Mouse (Mus musculus): ENCODE data around the gene Cabp4. TPM values are rescaled to one million over a fixed set of nuclear protein-coding genes. Genes with fewer than 3 reads are reported as not detected.

The Cabp4 gene
- polyA plus RNA-seq, 1 experiment from 2014 or later = 0.09 TPM

DNA sequence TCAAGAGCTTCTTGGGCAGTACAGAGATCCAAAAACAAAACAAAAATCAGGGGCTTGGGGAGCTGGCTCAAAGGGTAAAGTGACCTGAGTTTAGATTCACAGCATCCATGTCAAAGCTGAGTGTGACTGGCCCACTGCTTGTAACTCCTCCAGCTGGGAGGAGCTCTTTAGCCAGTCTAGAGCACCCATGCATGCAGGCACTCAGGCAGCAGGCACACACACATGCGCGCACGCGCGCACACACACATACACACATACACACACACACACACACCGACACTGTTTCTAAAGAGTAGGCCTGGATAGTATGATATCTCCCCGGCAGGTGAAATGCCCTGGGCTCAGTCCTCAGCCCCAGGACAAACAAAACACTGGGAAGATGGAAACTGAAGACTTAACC lies 26.8 kb downstream of the Cabp4 start:
- Histone ChIP-seq H3K27me3 (ENCODE audit: control insufficient read depth, insufficient read depth, low read length) (no peaks in the 10 kb centered on the region), H3K4me2 (replicated peaks; ENCODE audit: low read depth, low read length) (no peak overlapping the region), H3K27ac (ENCODE audit: low read depth, low read length) (no peak overlapping the region), H3K4me3 (ENCODE audit: low read length) (no peak overlapping the region), H3K9me3 (ENCODE audit: control insufficient read depth, low read length) (no peaks in the 10 kb centered on the region), H3K36me3 (ENCODE audit: control insufficient read depth, insufficient read depth, low read length) (peaks cover 57% of the 10 kb centered on the region), H3K9ac (ENCODE audit: low read depth, low read length) (no peak overlapping the region), H3K4me1 (ENCODE audit: control insufficient read depth, insufficient read depth, low read length) (peaks cover 24% of the 10 kb centered on the region)
- WGBS = 83% methylated on average over 7 of the region's 7 CpGs
- ATAC-seq (ENCODE audit: low FRiP score, low TSS enrichment) = no peak

DNA sequence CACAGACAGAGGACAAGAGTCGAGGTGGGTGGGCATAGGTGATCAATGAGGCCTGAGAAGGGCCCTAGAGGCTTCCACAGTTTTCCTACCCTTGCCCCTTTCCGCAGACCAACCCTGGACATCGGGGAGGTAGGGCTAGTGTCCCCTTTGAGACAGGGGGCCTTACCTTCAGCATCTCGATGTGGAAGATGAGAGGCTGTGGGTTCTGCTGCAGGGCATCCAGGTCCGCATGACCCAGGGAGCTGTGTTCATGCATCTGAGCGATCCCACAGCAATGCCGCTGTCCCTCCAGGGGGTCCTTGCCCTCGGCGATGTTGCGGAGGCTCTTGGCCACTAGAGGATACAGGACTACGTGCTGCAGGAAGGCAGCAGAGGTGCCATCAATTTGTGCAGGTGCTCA lies 28.0 kb downstream of the Cabp4 start:
- H3K9ac ChIP-seq (ENCODE audit: low read depth, low read length) = no peak overlapping the region
- H3K4me2 ChIP-seq (replicated peaks; ENCODE audit: low read depth, low read length) = no peak overlapping the region
- no peaks in the 10 kb centered on the region for H3K9me3 ChIP-seq (ENCODE audit: control insufficient read depth, low read length)
- H3K27me3 ChIP-seq (ENCODE audit: control insufficient read depth, insufficient read depth, low read length) = no peaks in the 10 kb centered on the region
- H3K4me3 ChIP-seq (ENCODE audit: low read length) = no peak overlapping the region
- no peak for ATAC-seq (ENCODE audit: low FRiP score, low TSS enrichment)
- WGBS = 89% methylated on average over 11 of the region's 11 CpGs
- H3K36me3 ChIP-seq (ENCODE audit: control insufficient read depth, insufficient read depth, low read length) = peaks cover 63% of the 10 kb centered on the region
- peaks cover 24% of the 10 kb centered on the region for H3K4me1 ChIP-seq (ENCODE audit: control insufficient read depth, insufficient read depth, low read length)
- no peak overlapping the region for H3K27ac ChIP-seq (ENCODE audit: low read depth, low read length)

DNA sequence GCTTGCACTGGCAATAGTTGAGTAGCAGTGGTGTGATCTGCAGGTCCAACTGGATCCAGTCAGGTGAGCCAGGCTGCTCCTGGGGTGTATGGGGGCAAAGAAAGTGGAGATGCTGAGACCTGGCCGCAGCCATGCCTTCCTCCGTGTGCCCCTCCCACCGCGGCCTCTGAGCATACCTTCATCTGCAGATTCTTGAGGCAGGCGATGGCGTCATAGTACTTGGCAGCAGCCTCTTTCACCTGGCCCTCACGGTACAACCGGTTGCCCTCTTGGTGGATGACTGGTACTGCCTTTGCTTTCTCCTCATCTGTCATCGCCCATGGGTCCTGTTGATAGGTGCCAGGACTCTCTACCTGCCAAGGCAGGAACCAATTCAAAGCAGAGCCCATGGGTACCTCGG lies 28.7 kb downstream of the Cabp4 start:
- Histone ChIP-seq H3K4me3 (ENCODE audit: low read length) (no peak overlapping the region), H3K9ac (ENCODE audit: low read depth, low read length) (no peak overlapping the region), H3K4me2 (replicated peaks; ENCODE audit: low read depth, low read length) (no peak overlapping the region), H3K36me3 (ENCODE audit: control insufficient read depth, insufficient read depth, low read length) (peaks cover 63% of the 10 kb centered on the region), H3K27ac (ENCODE audit: low read depth, low read length) (no peak overlapping the region), H3K9me3 (ENCODE audit: control insufficient read depth, low read length) (no peaks in the 10 kb centered on the region), H3K27me3 (ENCODE audit: control insufficient read depth, insufficient read depth, low read length) (no peaks in the 10 kb centered on the region), H3K4me1 (ENCODE audit: control insufficient read depth, insufficient read depth, low read length) (peaks cover 24% of the 10 kb centered on the region)
- 96% methylated on average over 10 of the region's 10 CpGs for WGBS
- ATAC-seq (ENCODE audit: low FRiP score, low TSS enrichment) = no peak

DNA sequence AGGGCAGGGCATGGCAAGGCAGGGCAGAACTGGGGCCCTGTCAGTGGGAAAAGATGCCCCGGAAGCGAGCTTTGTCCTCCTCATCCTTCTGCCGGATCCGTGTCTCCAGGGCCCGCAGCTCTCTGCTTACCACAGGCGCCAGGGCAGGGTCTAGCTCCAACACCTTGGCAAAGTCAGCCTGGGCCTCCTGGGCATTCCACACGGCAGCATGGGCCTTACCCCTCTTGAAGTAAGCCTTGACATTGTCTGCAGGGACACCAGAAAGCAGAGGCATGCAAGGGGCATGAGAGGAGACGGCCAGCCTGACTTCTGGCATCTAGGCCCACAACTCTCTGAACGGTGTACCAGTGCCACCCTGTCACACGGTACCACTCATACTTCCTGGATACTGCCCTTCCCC lies 29.3 kb downstream of the Cabp4 start:
- Histone ChIP-seq H3K4me1 (ENCODE audit: control insufficient read depth, insufficient read depth, low read length) (peaks cover 24% of the 10 kb centered on the region), H3K4me3 (ENCODE audit: low read length) (no peak overlapping the region), H3K27me3 (ENCODE audit: control insufficient read depth, insufficient read depth, low read length) (no peaks in the 10 kb centered on the region), H3K9me3 (ENCODE audit: control insufficient read depth, low read length) (no peaks in the 10 kb centered on the region), H3K27ac (ENCODE audit: low read depth, low read length) (peak overlapping the region; percentile 57; the same call in 1 of the 2 replicates), H3K36me3 (ENCODE audit: control insufficient read depth, insufficient read depth, low read length) (peaks cover 63% of the 10 kb centered on the region), H3K4me2 (replicated peaks; ENCODE audit: low read depth, low read length) (no peak overlapping the region), H3K9ac (ENCODE audit: low read depth, low read length) (no peak overlapping the region; the same call in 1 of the 2 replicates)
- no peak for ATAC-seq (ENCODE audit: low FRiP score, low TSS enrichment)
- 85% methylated on average over 10 of the region's 10 CpGs for whole genome bisulfite sequencing

DNA sequence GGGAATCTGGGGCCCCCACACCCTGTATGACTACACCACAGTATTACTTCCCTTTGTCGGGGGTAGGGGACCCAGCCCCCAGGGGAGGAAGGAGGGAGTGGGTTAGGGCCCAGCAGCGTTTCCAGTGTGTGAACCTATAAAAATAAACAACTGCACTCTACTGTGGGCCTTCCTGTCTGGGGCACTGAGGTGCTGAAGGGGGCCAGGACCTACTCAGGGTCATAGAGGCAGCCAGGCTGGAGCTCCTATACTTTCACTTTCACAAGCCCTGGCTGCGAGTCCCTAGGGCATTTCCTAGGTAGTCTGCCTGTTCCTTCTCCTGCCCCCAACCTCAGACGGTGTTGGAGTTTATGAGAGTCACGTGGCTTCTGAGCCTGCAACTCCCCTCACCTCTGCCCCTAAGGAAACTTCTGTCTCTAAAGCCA lies 30.0 kb downstream of the Cabp4 start:
- peak; percentile 59 for ATAC-seq (ENCODE audit: low FRiP score, low TSS enrichment)
- Histone ChIP-seq H3K36me3 (ENCODE audit: control insufficient read depth, insufficient read depth, low read length) (peaks cover 61% of the 10 kb centered on the region), H3K27ac (ENCODE audit: low read depth, low read length) (peak overlapping the region; percentile 79), H3K27me3 (ENCODE audit: control insufficient read depth, insufficient read depth, low read length) (no peaks in the 10 kb centered on the region), H3K4me1 (ENCODE audit: control insufficient read depth, insufficient read depth, low read length) (peaks cover 24% of the 10 kb centered on the region), H3K4me3 (ENCODE audit: low read length) (no peak overlapping the region), H3K4me2 (replicated peaks; ENCODE audit: low read depth, low read length) (no peak overlapping the region), H3K9me3 (ENCODE audit: control insufficient read depth, low read length) (no peaks in the 10 kb centered on the region), H3K9ac (ENCODE audit: low read depth, low read length) (no peak overlapping the region)
- 7% methylated on average over 5 of the region's 5 CpGs for WGBS

DNA sequence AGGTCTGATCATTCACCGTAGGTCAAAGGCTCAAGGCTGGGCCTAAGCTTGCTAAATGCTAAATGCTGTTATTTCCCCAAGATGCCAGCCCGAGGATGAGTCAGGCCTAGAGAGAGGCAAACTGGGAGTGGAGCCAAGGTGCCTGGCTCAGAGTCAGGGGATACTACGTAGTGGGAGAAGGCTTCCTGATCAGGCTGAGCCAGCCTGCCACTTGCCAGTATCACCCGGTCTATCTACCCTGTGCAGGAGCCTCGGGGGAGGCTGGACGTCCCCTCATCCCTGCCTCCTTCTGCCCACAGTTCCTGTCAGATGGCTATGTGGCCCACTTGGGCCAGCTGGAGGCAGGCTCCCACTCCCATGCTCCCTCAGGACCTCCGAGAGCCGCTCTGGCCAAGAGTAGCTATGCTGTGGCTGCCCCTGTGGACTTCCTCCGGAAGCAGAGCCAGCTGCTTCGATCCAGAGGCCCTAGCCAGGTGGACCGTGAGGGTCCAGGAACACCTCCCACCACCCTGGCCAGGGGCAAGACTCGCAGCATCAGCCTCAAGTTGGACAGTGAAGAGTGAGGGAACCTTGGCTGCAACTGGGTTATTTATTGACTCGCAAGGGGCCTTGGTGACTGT lies 30.5 kb downstream of the Cabp4 start:
- no peaks in the 10 kb centered on the region for H3K9me3 ChIP-seq (ENCODE audit: control insufficient read depth, low read length)
- H3K36me3 ChIP-seq (ENCODE audit: control insufficient read depth, insufficient read depth, low read length) = peaks cover 58% of the 10 kb centered on the region
- no peak overlapping the region for H3K4me2 ChIP-seq (replicated peaks; ENCODE audit: low read depth, low read length)
- H3K27me3 ChIP-seq (ENCODE audit: control insufficient read depth, insufficient read depth, low read length) = no peaks in the 10 kb centered on the region
- H3K4me1 ChIP-seq (ENCODE audit: control insufficient read depth, insufficient read depth, low read length) = peaks cover 24% of the 10 kb centered on the region
- WGBS = 35% methylated on average over 13 of the region's 13 CpGs
- peak; percentile 52; the same call in 1 of the 2 replicates for ATAC-seq (ENCODE audit: low FRiP score, low TSS enrichment)
- no peak overlapping the region for H3K4me3 ChIP-seq (ENCODE audit: low read length)
- H3K27ac ChIP-seq (ENCODE audit: low read depth, low read length) = peak overlapping the region; percentile 79
- H3K9ac ChIP-seq (ENCODE audit: low read depth, low read length) = peak overlapping the region; percentile 34; the same call in 1 of the 2 replicates

DNA sequence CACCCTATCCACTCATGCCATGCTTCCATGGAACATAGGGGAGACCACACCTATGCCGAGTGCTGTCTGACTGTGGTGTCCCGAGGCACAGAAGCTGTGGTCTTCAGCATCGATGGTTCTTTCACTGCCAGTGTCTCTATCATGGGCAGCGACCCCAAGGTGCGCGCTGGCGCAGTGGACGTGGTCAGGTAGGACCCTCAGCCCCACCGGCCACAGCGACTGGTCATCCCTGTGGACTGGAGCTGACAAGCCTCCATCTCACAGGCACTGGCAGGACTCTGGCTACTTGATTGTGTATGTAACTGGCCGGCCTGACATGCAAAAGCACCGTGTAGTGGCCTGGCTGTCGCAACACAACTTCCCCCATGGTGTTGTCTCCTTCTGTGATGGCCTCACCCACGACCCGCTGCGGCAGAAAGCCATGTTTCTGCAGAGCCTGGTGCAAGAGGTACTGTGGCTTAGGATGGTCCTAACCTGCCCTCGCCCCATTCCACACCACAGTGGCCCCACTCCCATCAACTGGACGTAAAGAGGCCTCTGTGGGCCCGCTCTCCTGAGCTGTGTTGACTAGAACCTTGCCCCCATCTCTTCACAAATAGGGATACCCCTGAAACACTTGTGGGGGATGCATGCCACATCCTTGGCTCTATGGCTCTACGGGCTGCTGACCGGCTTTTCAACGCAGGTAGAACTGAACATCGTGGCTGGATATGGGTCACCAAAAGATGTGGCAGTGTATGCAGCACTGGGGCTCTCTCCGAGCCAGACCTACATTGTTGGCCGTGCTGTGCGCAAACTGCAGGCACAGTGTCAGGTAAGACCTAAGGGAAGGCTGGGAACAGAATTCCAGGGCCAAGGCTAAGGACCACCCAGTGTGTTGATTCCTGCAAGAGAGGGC lies 31.5 kb downstream of the Cabp4 start:
- Histone ChIP-seq H3K36me3 (ENCODE audit: control insufficient read depth, insufficient read depth, low read length) (peaks cover 49% of the 10 kb centered on the region), H3K27ac (ENCODE audit: low read depth, low read length) (no peak overlapping the region), H3K4me1 (ENCODE audit: control insufficient read depth, insufficient read depth, low read length) (peaks cover 24% of the 10 kb centered on the region), H3K4me3 (ENCODE audit: low read length) (no peak overlapping the region), H3K9me3 (ENCODE audit: control insufficient read depth, low read length) (no peaks in the 10 kb centered on the region), H3K9ac (ENCODE audit: low read depth, low read length) (no peak overlapping the region), H3K4me2 (replicated peaks; ENCODE audit: low read depth, low read length) (no peak overlapping the region), H3K27me3 (ENCODE audit: control insufficient read depth, insufficient read depth, low read length) (no peaks in the 10 kb centered on the region)
- 94% methylated on average over 26 of the region's 26 CpGs for WGBS
- ATAC-seq (ENCODE audit: low FRiP score, low TSS enrichment) = no peak

DNA sequence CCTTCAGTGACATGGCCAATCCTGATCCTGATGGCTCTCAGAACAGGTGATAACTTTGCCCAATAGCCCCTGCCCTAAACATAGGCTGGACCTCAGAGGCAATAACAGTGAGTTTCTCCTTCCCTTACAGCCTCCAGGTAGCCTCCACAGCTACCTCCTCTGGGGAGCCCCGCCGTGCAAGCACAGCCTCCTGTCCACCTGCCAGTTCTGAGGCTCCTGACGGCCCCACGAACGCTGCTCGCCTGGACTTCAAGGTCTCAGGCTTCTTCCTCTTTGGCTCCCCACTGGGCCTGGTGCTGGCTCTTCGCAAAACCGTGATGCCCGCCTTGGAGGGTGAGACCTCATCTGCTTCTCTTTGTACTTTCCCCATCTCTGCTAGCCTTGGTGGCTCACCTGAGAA lies 35.3 kb downstream of the Cabp4 start:
- H3K9ac ChIP-seq (ENCODE audit: low read depth, low read length) = no peak overlapping the region

DNA sequence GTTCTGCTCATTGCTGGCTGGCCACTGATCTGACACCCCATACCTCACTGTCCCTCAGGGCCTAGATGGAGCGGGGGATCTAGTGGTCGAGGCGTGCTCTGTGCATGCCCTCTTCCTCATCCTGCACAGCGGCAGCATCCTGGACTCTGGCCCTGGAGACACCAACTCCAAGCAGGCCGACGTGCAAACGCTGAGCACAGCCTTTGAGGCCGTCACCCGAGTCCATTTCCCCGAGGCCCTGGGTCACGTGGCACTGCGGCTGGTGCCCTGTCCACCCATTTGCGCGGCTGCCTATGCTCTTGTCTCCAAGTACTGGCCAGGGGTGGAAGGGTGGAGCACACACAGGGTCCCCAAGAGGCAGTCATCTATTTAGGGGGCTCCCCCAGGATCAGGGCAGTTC lies 37.2 kb downstream of the Cabp4 start:
- Histone ChIP-seq H3K9me3 (ENCODE audit: control insufficient read depth, low read length) (no peaks in the 10 kb centered on the region), H3K27me3 (ENCODE audit: control insufficient read depth, insufficient read depth, low read length) (peaks cover 3% of the 10 kb centered on the region), H3K4me3 (ENCODE audit: low read length) (no peak overlapping the region), H3K9ac (ENCODE audit: low read depth, low read length) (no peak overlapping the region), H3K4me1 (ENCODE audit: control insufficient read depth, insufficient read depth, low read length) (no peaks in the 10 kb centered on the region), H3K36me3 (ENCODE audit: control insufficient read depth, insufficient read depth, low read length) (peaks cover 2% of the 10 kb centered on the region; the same call in 1 of the 2 replicates), H3K4me2 (replicated peaks; ENCODE audit: low read depth, low read length) (no peak overlapping the region), H3K27ac (ENCODE audit: low read depth, low read length) (no peak overlapping the region)
- ATAC-seq (ENCODE audit: low FRiP score, low TSS enrichment) = no peak
- WGBS = 83% methylated on average over 14 of the region's 14 CpGs

More for the DNA sequence above, 35.3 kb downstream of the Cabp4 start:
- Histone ChIP-seq H3K9me3 (ENCODE audit: control insufficient read depth, low read length) (no peaks in the 10 kb centered on the region), H3K4me3 (ENCODE audit: low read length) (no peak overlapping the region), H3K27me3 (ENCODE audit: control insufficient read depth, insufficient read depth, low read length) (no peaks in the 10 kb centered on the region), H3K27ac (ENCODE audit: low read depth, low read length) (no peak overlapping the region), H3K4me1 (ENCODE audit: control insufficient read depth, insufficient read depth, low read length) (peaks cover 10% of the 10 kb centered on the region), H3K4me2 (replicated peaks; ENCODE audit: low read depth, low read length) (no peak overlapping the region), H3K36me3 (ENCODE audit: control insufficient read depth, insufficient read depth, low read length) (peaks cover 20% of the 10 kb centered on the region)
- 88% methylated on average over 9 of the region's 9 CpGs for WGBS
- no peak for ATAC-seq (ENCODE audit: low FRiP score, low TSS enrichment)

Data from kidney, embryonic 14.5 days (tissue).